ENCODE assay signal across 7 mouse cellular contexts in the genomic region with DNA sequence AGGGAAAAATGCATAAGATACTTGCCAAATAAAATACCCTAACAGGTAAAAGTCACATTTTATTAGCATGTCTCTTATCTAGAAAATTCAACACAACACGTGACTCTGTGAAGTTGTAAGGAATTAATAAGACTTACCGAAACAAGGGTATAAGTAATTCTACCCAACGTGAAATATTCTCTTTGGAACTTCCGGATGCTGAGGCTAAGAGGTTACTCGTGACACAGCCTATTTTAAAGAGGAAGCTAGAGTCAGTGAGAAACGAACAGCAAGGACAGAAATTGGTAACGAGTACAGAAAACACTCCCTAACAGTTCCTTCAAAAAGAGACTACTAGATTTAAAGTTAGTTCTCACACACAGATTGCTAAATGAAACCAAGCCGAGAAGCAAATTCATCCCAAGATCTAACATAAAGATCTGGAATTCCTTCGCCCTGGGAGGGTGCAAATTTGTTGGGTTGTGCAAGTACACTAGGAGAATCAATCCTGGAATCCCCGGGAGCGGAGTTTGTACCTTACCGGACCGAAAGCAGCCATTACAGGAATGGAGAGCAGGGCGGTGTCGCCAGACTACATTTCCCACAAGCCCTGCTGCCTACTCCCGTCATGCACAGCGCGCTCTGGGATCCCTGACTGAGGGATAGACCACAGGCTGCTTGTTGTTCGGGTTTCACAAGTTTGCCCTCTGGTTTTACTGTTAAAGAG. TPM values are rescaled to one million over a fixed set of nuclear protein-coding genes. Genes with fewer than 3 reads are reported as not detected.
A peak's percentile ranks its signal among the peaks of the same experiment; 100 is the strongest.
DNase-seq lines count a peak whose midpoint lies in the region; ATAC-seq lines count a peak whose summit lies in the region.

A gene (minus strand): TSS at position 600 of the 706 bp plus-strand sequence.

- H3K4me1 ChIP-seq in intestine, embryonic 15.5 days (replicated peaks): no peaks in the 10 kb centered on the region
- H3K4me1 ChIP-seq in midbrain, embryonic 10.5 days: peaks cover 12% of the 10 kb centered on the region

- ATAC-seq in intestine, embryonic 15.5 days: peak; percentile 100

- peak within 1 kb of the TSS; percentile 80 for H3K27ac ChIP-seq in intestine, embryonic 15.5 days
- peak within 1 kb of the TSS; percentile 87 for H3K27ac ChIP-seq in midbrain, embryonic 10.5 days (replicated peaks)

- no peaks in the 10 kb centered on the region for H3K36me3 ChIP-seq in intestine, embryonic 15.5 days
- peaks cover 12% of the 10 kb centered on the region; the same call in 1 of the 2 replicates for H3K36me3 ChIP-seq in midbrain, embryonic 10.5 days

- H3K9me3 ChIP-seq in intestine, embryonic 15.5 days: no peaks in the 10 kb centered on the region
- no peaks in the 10 kb centered on the region for H3K9me3 ChIP-seq in midbrain, embryonic 10.5 days (replicated peaks)

- H3K9ac ChIP-seq in intestine, embryonic 15.5 days: peak within 1 kb of the TSS; percentile 62

- H3K27me3 ChIP-seq in intestine, embryonic 15.5 days (replicated peaks): no peaks in the 10 kb centered on the region
- H3K27me3 ChIP-seq in midbrain, embryonic 10.5 days (ENCODE audit: low read depth, poor library complexity, severe bottlenecking): no peaks in the 10 kb centered on the region

- 1% methylated on average over 19 of the region's 19 CpGs for WGBS in intestine, embryonic 15.5 days
- 3% methylated on average over 19 of the region's 19 CpGs for WGBS in midbrain, embryonic 10.5 days

- peak within 1 kb of the TSS; percentile 55 for H3K4me3 ChIP-seq in intestine, embryonic 15.5 days (replicated peaks)
- peak within 1 kb of the TSS; percentile 64 for H3K4me3 ChIP-seq in midbrain, embryonic 10.5 days

- DNase-seq in adrenal gland, adult 2 months: peak; percentile 93
- peak; percentile 82 for DNase-seq in embryo, embryonic 11.5 days (ENCODE audit: low read depth, low spot score)
- peak; percentile 78 to 83 for DNase-seq in gastrocnemius, postnatal 36 days
- DNase-seq in left cerebral cortex, postnatal 25 days (ENCODE audit: low spot score in 2 of 2): peak; percentile 88 to 96
- DNase-seq in midbrain, embryonic 10.5 days (ENCODE audit: low spot score): peak; percentile 90
- DNase-seq in right cerebral cortex, postnatal 4 days: peak; percentile 79

- intact Hi-C loops in gastrocnemius, postnatal 36 days (cut with DNase I): no loop called here
- intact Hi-C loops in left cerebral cortex, postnatal 25 days (cut with DNase I): loop anchor here (1.0 to 2.0 kb wide), 2 partner anchors 34 to 262 kb away; a partner anchor contains a TSS

- peak within 1 kb of the TSS; percentile 52 for H3K4me2 ChIP-seq in intestine, embryonic 15.5 days (replicated peaks)

RNA-seq across cellular contexts. Expression of the gene that starts here (rescaled TPM):
- 10 to 100 TPM; 32.6 to 50.1 TPM for total RNA-seq in adrenal gland, adult 2 months (2021)
- 4.4 and 5.6 TPM in 2 replicates for polyA plus RNA-seq in adrenal gland, adult 2 months (2012; rRNA removed)
- total RNA-seq in gastrocnemius, postnatal 36 days (2021): 10 to 100 TPM; 23.3 to 29.1 TPM
- polyA plus RNA-seq in intestine, embryonic 15.5 days (2015; fragmentation: Nextera tagmentation; extraction: Ambion mirVana): 109 and 118 TPM in 2 replicates
- total RNA-seq in left cerebral cortex, postnatal 25 days (2021): 10 to 100 TPM; 35.5 to 37.6 TPM
- 109 and 118 TPM in 2 replicates for polyA plus RNA-seq in midbrain, embryonic 10.5 days (2016; fragmentation: Nextera tagmentation; extraction: Ambion mirVana)

Comparison
In these comparisons a context has a peak if more than half of its experiments do, and no peak if none do; other contexts are left out.
1. Peak in every context shown above with its lines: DNase-seq, ATAC-seq, H3K4me3 ChIP-seq and H3K27ac ChIP-seq.
2. RNA of the gene that starts here (polyA plus RNA-seq): 109 to 118 TPM in intestine, embryonic 15.5 days and 109 to 118 TPM in midbrain, embryonic 10.5 days; 4.4 to 5.6 TPM in adrenal gland, adult 2 months; every median in the first group is over 10 times any median in the second.